Mouse (Mus musculus): Measurements from ENCODE around the gene Rbms1. TPM values are rescaled to one million over a fixed set of nuclear protein-coding genes. Genes with fewer than 3 reads are reported as not detected.
A peak's percentile ranks its signal among the peaks of the same experiment; 100 is the strongest.

Gene Rbms1
- total RNA-seq, 2 experiments from 2014 or later: 29.0 to 34.5 TPM

GRCm38 (mm10) chr2:60799816-60800215 lies 163.2 kb downstream of the Rbms1 start:
- intact Hi-C loops (cut with DNase I; ENCODE audit: low total_unique reads): loop anchor here (10.0 kb wide), 2 partner anchors 105 to 605 kb away; no protein-coding TSS in a partner anchor
- DNase-seq: no peak

- DNase-seq: no peak
- intact Hi-C loops (cut with DNase I; ENCODE audit: low total_unique reads): no loop called here
Observed at GRCm38 (mm10) chr2:60798767-60799529, 164.0 kb downstream of the Rbms1 start.

- intact Hi-C loops (cut with DNase I; ENCODE audit: low total_unique reads): no loop called here
- no peak for DNase-seq
Observed at GRCm38 (mm10) chr2:60796969-60797669, 165.9 kb downstream of the Rbms1 start.

- intact Hi-C loops (cut with DNase I; ENCODE audit: low total_unique reads): no loop called here
- no peak for DNase-seq
Observed at GRCm38 (mm10) chr2:60796616-60796968, 166.4 kb downstream of the Rbms1 start.

- no peak for DNase-seq
- intact Hi-C loops (cut with DNase I; ENCODE audit: low total_unique reads): no loop called here
Observed at GRCm38 (mm10) chr2:60795861-60796260, 167.1 kb downstream of the Rbms1 start.

- no peak for DNase-seq
- intact Hi-C loops (cut with DNase I; ENCODE audit: low total_unique reads): no loop called here
Observed at GRCm38 (mm10) chr2:60792506-60792905, 170.5 kb downstream of the Rbms1 start.

GRCm38 (mm10) chr2:60789126-60789525 lies 173.9 kb downstream of the Rbms1 start:
- intact Hi-C loops (cut with DNase I; ENCODE audit: low total_unique reads): no loop called here
- DNase-seq: no peak

GRCm38 (mm10) chr2:60788173-60788908 lies 174.7 kb downstream of the Rbms1 start:
- intact Hi-C loops (cut with DNase I; ENCODE audit: low total_unique reads): no loop called here
- DNase-seq: no peak

- no peak for DNase-seq
- intact Hi-C loops (cut with DNase I; ENCODE audit: low total_unique reads): no loop called here
Observed at GRCm38 (mm10) chr2:60787088-60787487, 175.9 kb downstream of the Rbms1 start.

- DNase-seq: peak; percentile 11
- intact Hi-C loops (cut with DNase I; ENCODE audit: low total_unique reads): no loop called here
Observed at GRCm38 (mm10) chr2:60786289-60786688, 176.7 kb downstream of the Rbms1 start.

GRCm38 (mm10) chr2:60774501-60774900 lies 188.5 kb downstream of the Rbms1 start:
- intact Hi-C loops (cut with DNase I; ENCODE audit: low total_unique reads): no loop called here
- no peak for DNase-seq

- DNase-seq: peak; percentile 45
- intact Hi-C loops (cut with DNase I; ENCODE audit: low total_unique reads): no loop called here
Observed at GRCm38 (mm10) chr2:60773592-60773991, 189.4 kb downstream of the Rbms1 start.

- intact Hi-C loops (cut with DNase I; ENCODE audit: low total_unique reads): no loop called here
- no peak for DNase-seq
Observed at GRCm38 (mm10) chr2:60766420-60766819, 196.6 kb downstream of the Rbms1 start.

GRCm38 (mm10) chr2:60756218-60756617 lies 206.8 kb downstream of the Rbms1 start:
- intact Hi-C loops (cut with DNase I; ENCODE audit: low total_unique reads): no loop called here

GRCm38 (mm10) chr2:60755101-60755500 lies 207.9 kb downstream of the Rbms1 start:
- intact Hi-C loops (cut with DNase I; ENCODE audit: low total_unique reads): no loop called here
- no peak for DNase-seq

More at GRCm38 (mm10) chr2:60756218-60756617, 206.8 kb downstream of the Rbms1 start:
- no peak for DNase-seq

GRCm38 (mm10) chr2:60751274-60751673 lies 211.7 kb downstream of the Rbms1 start:
- intact Hi-C loops (cut with DNase I; ENCODE audit: low total_unique reads): no loop called here
- DNase-seq: no peak

GRCm38 (mm10) chr2:60750591-60750990 lies 212.4 kb downstream of the Rbms1 start:
- intact Hi-C loops (cut with DNase I; ENCODE audit: low total_unique reads): no loop called here
- no peak for DNase-seq

GRCm38 (mm10) chr2:60748585-60748984 lies 214.4 kb downstream of the Rbms1 start:
- DNase-seq: no peak
- intact Hi-C loops (cut with DNase I; ENCODE audit: low total_unique reads): no loop called here

GRCm38 (mm10) chr2:60747590-60747989 lies 215.4 kb downstream of the Rbms1 start:
- intact Hi-C loops (cut with DNase I; ENCODE audit: low total_unique reads): no loop called here
- DNase-seq: peak; percentile 54

- intact Hi-C loops (cut with DNase I; ENCODE audit: low total_unique reads): no loop called here
- no peak for DNase-seq
Observed at GRCm38 (mm10) chr2:60744674-60745073, 218.3 kb downstream of the Rbms1 start.

All from gastrocnemius, postnatal 14 days (tissue).